In the genomic region with DNA sequence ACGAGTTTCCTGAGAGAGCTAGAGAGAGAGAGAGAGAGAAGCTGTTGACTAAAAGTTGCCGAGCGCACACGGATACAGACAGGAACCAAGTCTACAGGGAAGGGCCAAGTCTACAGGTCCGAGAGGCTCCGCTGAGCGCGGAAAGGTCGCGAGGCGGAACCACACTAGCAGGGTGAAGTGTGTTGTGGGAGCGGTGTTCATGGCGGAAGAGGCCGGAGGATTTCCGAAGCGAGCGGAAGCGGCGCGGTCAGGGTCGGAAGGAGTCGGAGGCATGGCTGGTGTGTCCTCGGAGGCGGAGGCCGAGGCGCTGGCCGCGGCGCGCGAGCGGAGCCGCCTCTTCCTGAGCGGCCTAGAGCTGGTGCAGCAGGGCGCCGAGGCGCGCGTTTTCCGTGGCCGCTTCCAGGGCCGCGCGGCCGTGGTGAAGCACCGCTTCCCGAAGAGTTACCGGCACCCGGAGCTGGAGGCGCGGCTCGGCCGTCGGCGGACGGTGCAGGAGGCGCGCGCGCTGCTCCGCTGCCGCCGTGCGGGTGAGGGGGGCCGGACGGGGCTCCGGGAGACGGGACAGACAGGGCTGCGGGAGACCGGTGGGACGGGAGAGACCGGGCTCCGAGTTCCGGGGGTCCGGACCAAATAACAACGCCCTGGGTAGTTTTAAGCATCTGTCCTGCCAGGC, we compare ENCODE assay signal across 8 mouse cellular contexts. TPM values are rescaled to one million over a fixed set of nuclear protein-coding genes. Genes with fewer than 3 reads are reported as not detected.
DNase-seq lines count a peak whose midpoint lies in the region; ATAC-seq and TF ChIP-seq lines count a peak whose summit lies in the region.
"Not testable (repeated sequence)": the region's sequence is repeated elsewhere in the genome, so short reads cannot be mapped to it uniquely, and the experiment has no call there.

No protein-coding gene starts in this region.

- under 1% methylated on average over 69 of the region's 76 CpGs for WGBS in forebrain, embryonic 11.5 days
- under 1% methylated on average over 66 of the region's 76 CpGs for WGBS in heart, embryonic 16.5 days
- WGBS in liver, postnatal 0 days (ENCODE audit: insufficient replicate concordance) = under 1% methylated on average over 47 of the region's 76 CpGs
- WGBS in neural tube, embryonic 13.5 days = under 1% methylated on average over 57 of the region's 76 CpGs

- TF ChIP-seq CTCF in liver, postnatal 0 days (IDR thresholded peaks at IDR 0.05; ENCODE audit: low read depth) = not testable (repeated sequence)
- 0 out of 2 replicates have a peak, but pooled peaks have one; percentile 6 for TF ChIP-seq CTCF in testis, adult 2 months (IDR thresholded peaks at IDR 0.05; ENCODE audit: control insufficient read depth, insufficient read depth, insufficient replicate concordance, low read depth, low read length)

- H3K4me3 ChIP-seq in forebrain, embryonic 11.5 days (ENCODE audit: low read depth, low read length) = peak overlapping the region; percentile 72
- H3K4me3 ChIP-seq in heart, embryonic 16.5 days (ENCODE audit: low read length) = peak overlapping the region; percentile 87
- H3K4me3 ChIP-seq in liver, postnatal 0 days (ENCODE audit: low read depth, low read length) = peak overlapping the region; percentile 85
- peak overlapping the region; percentile 79 for H3K4me3 ChIP-seq in neural tube, embryonic 13.5 days
- H3K4me3 ChIP-seq in testis, adult 2 months (ENCODE audit: control insufficient read depth, low read depth, low read length) = peak overlapping the region; percentile 94

- H3K36me3 ChIP-seq in forebrain, embryonic 11.5 days (ENCODE audit: control insufficient read depth, insufficient read depth, low read length); liver, postnatal 0 days (replicated peaks; ENCODE audit: insufficient read depth, low read length); testis, adult 2 months (ENCODE audit: control insufficient read depth, insufficient read depth, low read length): not testable (repeated sequence)
- H3K36me3 ChIP-seq in heart, embryonic 16.5 days (ENCODE audit: control insufficient read depth, insufficient read depth) = peaks cover 11% of the 10 kb centered on the region
- H3K36me3 ChIP-seq in neural tube, embryonic 13.5 days = peaks cover 29% of the 10 kb centered on the region

- TF ChIP-seq EP300 in liver, postnatal 0 days (IDR thresholded peaks at IDR 0.05; ENCODE audit: low read depth) = not testable (repeated sequence)

- H3K4me2 ChIP-seq in forebrain, embryonic 11.5 days (ENCODE audit: low read depth, low read length, severe bottlenecking) = peak overlapping the region; percentile 74
- peak overlapping the region; percentile 88 for H3K4me2 ChIP-seq in heart, embryonic 16.5 days (ENCODE audit: low read depth, low read length)
- H3K4me2 ChIP-seq in liver, postnatal 0 days (ENCODE audit: low read depth, low read length) = peak overlapping the region; percentile 84
- H3K4me2 ChIP-seq in neural tube, embryonic 13.5 days = peak overlapping the region; percentile 76

- peak; percentile 66 to 72 for DNase-seq in CD8-positive naive resting alpha-beta T cell, adult 2 months (ENCODE audit: low read depth in 2 of 2, low spot score in 2 of 2)
- peak; percentile 66 for DNase-seq in c-Kit-positive CD71-positive TER-119-negative erythroid progenitor cells, embryonic 14.5 days (ENCODE audit: low read depth)
- DNase-seq in forebrain, embryonic 11.5 days (ENCODE audit: low spot score) = peak; percentile 88
- peak; percentile 85 to 90 for DNase-seq in kidney, postnatal 36 days
- DNase-seq in liver, postnatal 0 days = peak; percentile 87

- H3K4me1 ChIP-seq in forebrain, embryonic 11.5 days (replicated peaks; ENCODE audit: control insufficient read depth, insufficient read depth, low read length) = peaks cover 13% of the 10 kb centered on the region; the same call in 1 of the 2 replicates
- peaks cover 12% of the 10 kb centered on the region for H3K4me1 ChIP-seq in heart, embryonic 16.5 days (ENCODE audit: control insufficient read depth, insufficient read depth, low read length)
- not testable (repeated sequence) for H3K4me1 ChIP-seq in liver, postnatal 0 days (ENCODE audit: insufficient read depth); testis, adult 2 months (ENCODE audit: control insufficient read depth, insufficient read depth, low read length)
- H3K4me1 ChIP-seq in neural tube, embryonic 13.5 days (replicated peaks) = peaks cover 25% of the 10 kb centered on the region

- not testable (repeated sequence) for H3K9me3 ChIP-seq in forebrain, embryonic 11.5 days (ENCODE audit: control insufficient read depth, low read length); heart, embryonic 16.5 days (replicated peaks; ENCODE audit: control insufficient read depth, low read length); liver, postnatal 0 days (ENCODE audit: low read length); neural tube, embryonic 13.5 days

- peak; percentile 90 for ATAC-seq in forebrain, embryonic 11.5 days (replicated peaks; ENCODE audit: low FRiP score)
- peak; percentile 90 for ATAC-seq in heart, embryonic 16.5 days (replicated peaks; ENCODE audit: extremely low read depth, insufficient read depth, low FRiP score)
- peak; percentile 97 for ATAC-seq in liver, postnatal 0 days
- ATAC-seq in neural tube, embryonic 13.5 days (ENCODE audit: low read depth) = peak; percentile 84

- H3K27me3 ChIP-seq in forebrain, embryonic 11.5 days (ENCODE audit: control insufficient read depth, insufficient read depth, low read length); heart, embryonic 16.5 days (ENCODE audit: control insufficient read depth, insufficient read depth, low read length); liver, postnatal 0 days (ENCODE audit: insufficient read depth, low read length); neural tube, embryonic 13.5 days; testis, adult 2 months (ENCODE audit: control insufficient read depth, insufficient read depth, low read length): not testable (repeated sequence)

- TF ChIP-seq POLR2A in testis, adult 2 months (IDR thresholded peaks at IDR 0.05; ENCODE audit: control insufficient read depth, low read depth, low read length) = peak; percentile 74

- peak overlapping the region; percentile 83 for H3K9ac ChIP-seq in forebrain, embryonic 11.5 days (ENCODE audit: low read length)
- peak overlapping the region; percentile 90 for H3K9ac ChIP-seq in heart, embryonic 16.5 days (ENCODE audit: low read length)
- peak overlapping the region; percentile 81 for H3K9ac ChIP-seq in liver, postnatal 0 days (replicated peaks)
- H3K9ac ChIP-seq in neural tube, embryonic 13.5 days = peak overlapping the region; percentile 84

- H3K27ac ChIP-seq in forebrain, embryonic 11.5 days (ENCODE audit: low read depth, low read length) = peak overlapping the region; percentile 41
- H3K27ac ChIP-seq in heart, embryonic 16.5 days (ENCODE audit: low read length) = peak overlapping the region; percentile 88
- peak overlapping the region; percentile 72 for H3K27ac ChIP-seq in liver, postnatal 0 days (ENCODE audit: low read depth)
- H3K27ac ChIP-seq in neural tube, embryonic 13.5 days (replicated peaks) = peak overlapping the region; percentile 76
- peak overlapping the region; percentile 55 for H3K27ac ChIP-seq in testis, adult 2 months (ENCODE audit: control insufficient read depth, insufficient read depth, low read depth, low read length)

RNA-seq across cellular contexts. Expression of a gene that starts 1.3 kb away (rescaled TPM):
- 11.4 and 12.0 TPM in 2 replicates for polyA plus RNA-seq in forebrain, embryonic 11.5 days (2014; fragmentation: Nextera tagmentation; extraction: Ambion mirVana)
- 4.3 and 4.8 TPM in 2 replicates for polyA plus RNA-seq in heart, embryonic 16.5 days (2015; fragmentation: Nextera tagmentation; extraction: Ambion mirVana)
- polyA plus RNA-seq in liver, postnatal 0 days (2015; fragmentation: Nextera tagmentation; extraction: Ambion mirVana) = 3.0 and 3.1 TPM in 2 replicates
- 9.4 and 9.5 TPM in 2 replicates for polyA plus RNA-seq in neural tube, embryonic 13.5 days (2015; fragmentation: Nextera tagmentation; extraction: Ambion mirVana)
- polyA plus RNA-seq in testis, adult 2 months (2012; rRNA removed) = 31.2 and 32.0 TPM in 2 replicates

RNA-seq across cellular contexts. Expression of a gene that starts 11.7 kb away (rescaled TPM):
- 5.2 and 6.1 TPM in 2 replicates for polyA plus RNA-seq in forebrain, embryonic 11.5 days (2014; fragmentation: Nextera tagmentation; extraction: Ambion mirVana)
- polyA plus RNA-seq in heart, embryonic 16.5 days (2015; fragmentation: Nextera tagmentation; extraction: Ambion mirVana) = 6.2 TPM in 2 replicates
- polyA plus RNA-seq in liver, postnatal 0 days (2015; fragmentation: Nextera tagmentation; extraction: Ambion mirVana) = 2.5 and 2.7 TPM in 2 replicates
- polyA plus RNA-seq in neural tube, embryonic 13.5 days (2015; fragmentation: Nextera tagmentation; extraction: Ambion mirVana) = 3.7 and 4.4 TPM in 2 replicates
- polyA plus RNA-seq in testis, adult 2 months (2012; rRNA removed) = 19.1 TPM in 2 replicates

Comparison
In these comparisons a context has a peak if more than half of its experiments do, and no peak if none do; other contexts are left out.
1. Peak in every context shown above with its lines: DNase-seq, ATAC-seq, H3K4me3 ChIP-seq and H3K27ac ChIP-seq.